Mouse (Mus musculus) cortical plate, adult 2 months (tissue): ENCODE data around the gene Ppm1n.

ENCODE experiments used
- CTCF ChIP-seq: fragments of 200-500 bp; IDR thresholded peaks from 2 replicates; pipeline ENCODE4 v1.5.1; 2011; ENCODE audit warnings: mild to moderate bottlenecking, control low read depth, low read length; ENCODE audit not compliant: insufficient read depth; ENCODE audit errors: extremely low read depth
- POLR2A ChIP-seq: fragments of 200-500 bp; IDR thresholded peaks from 2 replicates; pipeline ENCODE4 v1.6.1; 2011; ENCODE audit warnings: mild to moderate bottlenecking, low read length, control low read depth; ENCODE audit not compliant: insufficient read depth; ENCODE audit errors: extremely low read depth

- TF ChIP-seq POLR2A (no peak), CTCF (peak; percentile 59)
Measured at GRCm38 (mm10) chr7:19303770-19304169, 23.9 kb upstream of the Ppm1n start.
